Mouse (Mus musculus): ENCODE data around the gene Hs6st3. TPM values are rescaled to one million over a fixed set of nuclear protein-coding genes. Genes with fewer than 3 reads are reported as not detected.

The Hs6st3 gene
- polyA plus RNA-seq, 1 experiment from 2014 or later, result 1.4 TPM

GRCm38 (mm10) chr14:119725102-119725501 is 587.0 kb downstream of the Hs6st3 start:
- no peak overlapping the region for H3K4me3 ChIP-seq (ENCODE audit: low read depth, low read length)
- 54% methylated on average over 6 of the region's 6 CpGs for WGBS
- ATAC-seq (ENCODE audit: insufficient read depth), result no peak
- no peaks in the 10 kb centered on the region for H3K36me3 ChIP-seq (ENCODE audit: insufficient read depth)
- H3K4me2 ChIP-seq, result no peak overlapping the region
- no peak for TF ChIP-seq CTCF (IDR thresholded peaks at IDR 0.05; ENCODE audit: low read depth)
- no peaks in the 10 kb centered on the region for H3K27me3 ChIP-seq (ENCODE audit: insufficient read depth, low read length)
- no peaks in the 10 kb centered on the region for H3K9me3 ChIP-seq (ENCODE audit: low read depth, low read length)
- H3K27ac ChIP-seq (ENCODE audit: low read depth), result no peak overlapping the region
- H3K9ac ChIP-seq, result no peak overlapping the region
- no peak for DNase-seq
- no peaks in the 10 kb centered on the region for H3K4me1 ChIP-seq (ENCODE audit: insufficient read depth)

GRCm38 (mm10) chr14:119731436-119732080 is 593.4 kb downstream of the Hs6st3 start:
- H3K36me3 ChIP-seq (ENCODE audit: insufficient read depth), result no peaks in the 10 kb centered on the region
- no peaks in the 10 kb centered on the region for H3K27me3 ChIP-seq (ENCODE audit: insufficient read depth, low read length)
- no peak overlapping the region for H3K4me3 ChIP-seq (ENCODE audit: low read depth, low read length)
- no peak for TF ChIP-seq CTCF (IDR thresholded peaks at IDR 0.05; ENCODE audit: low read depth)
- WGBS, result 73% methylated on average over 7 of the region's 7 CpGs
- no peak for ATAC-seq (ENCODE audit: insufficient read depth)
- no peak overlapping the region for H3K9ac ChIP-seq
- no peak for DNase-seq
- H3K9me3 ChIP-seq (ENCODE audit: low read depth, low read length), result no peaks in the 10 kb centered on the region
- H3K27ac ChIP-seq (ENCODE audit: low read depth), result no peak overlapping the region
- H3K4me2 ChIP-seq, result no peak overlapping the region
- H3K4me1 ChIP-seq (ENCODE audit: insufficient read depth), result no peaks in the 10 kb centered on the region

- Histone ChIP-seq H3K4me1 (ENCODE audit: insufficient read depth) (no peaks in the 10 kb centered on the region), H3K27ac (ENCODE audit: low read depth) (no peak overlapping the region), H3K36me3 (ENCODE audit: insufficient read depth) (no peaks in the 10 kb centered on the region), H3K4me3 (ENCODE audit: low read depth, low read length) (no peak overlapping the region), H3K9ac (no peak overlapping the region), H3K9me3 (ENCODE audit: low read depth, low read length) (no peaks in the 10 kb centered on the region), H3K4me2 (no peak overlapping the region), H3K27me3 (ENCODE audit: insufficient read depth, low read length) (no peaks in the 10 kb centered on the region)
- no peak for TF ChIP-seq CTCF (IDR thresholded peaks at IDR 0.05; ENCODE audit: low read depth)
- ATAC-seq (ENCODE audit: insufficient read depth), result no peak
- DNase-seq, result no peak
- 86% methylated on average over 4 of the region's 4 CpGs for WGBS
Measured at GRCm38 (mm10) chr14:119732219-119732618, 594.1 kb downstream of the Hs6st3 start.

GRCm38 (mm10) chr14:119737408-119737961 is 599.3 kb downstream of the Hs6st3 start:
- Histone ChIP-seq H3K27ac (ENCODE audit: low read depth) (no peak overlapping the region), H3K4me3 (ENCODE audit: low read depth, low read length) (no peak overlapping the region), H3K4me2 (no peak overlapping the region), H3K4me1 (ENCODE audit: insufficient read depth) (no peaks in the 10 kb centered on the region), H3K36me3 (ENCODE audit: insufficient read depth) (no peaks in the 10 kb centered on the region), H3K27me3 (ENCODE audit: insufficient read depth, low read length) (no peaks in the 10 kb centered on the region), H3K9ac (no peak overlapping the region), H3K9me3 (ENCODE audit: low read depth, low read length) (no peaks in the 10 kb centered on the region)
- TF ChIP-seq CTCF (IDR thresholded peaks at IDR 0.05; ENCODE audit: low read depth), result no peak
- DNase-seq (no peak), ATAC-seq (ENCODE audit: insufficient read depth) (no peak)
- WGBS, result 85% methylated on average over 5 of the region's 5 CpGs

- 66% methylated on average over 1 of the region's 1 CpGs for WGBS
- TF ChIP-seq CTCF (IDR thresholded peaks at IDR 0.05; ENCODE audit: low read depth), result no peak
- H3K4me2 ChIP-seq, result no peak overlapping the region
- H3K9ac ChIP-seq, result no peak overlapping the region
- ATAC-seq (ENCODE audit: insufficient read depth) (no peak), DNase-seq (no peak)
- H3K36me3 ChIP-seq (ENCODE audit: insufficient read depth), result no peaks in the 10 kb centered on the region
- no peaks in the 10 kb centered on the region for H3K27me3 ChIP-seq (ENCODE audit: insufficient read depth, low read length)
- H3K4me3 ChIP-seq (ENCODE audit: low read depth, low read length), result no peak overlapping the region
- H3K27ac ChIP-seq (ENCODE audit: low read depth), result no peak overlapping the region
- no peaks in the 10 kb centered on the region for H3K9me3 ChIP-seq (ENCODE audit: low read depth, low read length)
- H3K4me1 ChIP-seq (ENCODE audit: insufficient read depth), result no peaks in the 10 kb centered on the region
Measured at GRCm38 (mm10) chr14:119741791-119742190, 603.6 kb downstream of the Hs6st3 start.

- DNase-seq (no peak), ATAC-seq (ENCODE audit: insufficient read depth) (no peak)
- Histone ChIP-seq H3K27me3 (ENCODE audit: insufficient read depth, low read length) (no peaks in the 10 kb centered on the region), H3K4me2 (no peak overlapping the region), H3K4me3 (ENCODE audit: low read depth, low read length) (no peak overlapping the region), H3K36me3 (ENCODE audit: insufficient read depth) (no peaks in the 10 kb centered on the region), H3K9me3 (ENCODE audit: low read depth, low read length) (no peaks in the 10 kb centered on the region), H3K4me1 (ENCODE audit: insufficient read depth) (no peaks in the 10 kb centered on the region), H3K9ac (no peak overlapping the region), H3K27ac (ENCODE audit: low read depth) (no peak overlapping the region)
- 85% methylated on average over 7 of the region's 7 CpGs for WGBS
- no peak for TF ChIP-seq CTCF (IDR thresholded peaks at IDR 0.05; ENCODE audit: low read depth)
Measured at GRCm38 (mm10) chr14:119761376-119761775, 623.2 kb downstream of the Hs6st3 start.

- no peaks in the 10 kb centered on the region for H3K27me3 ChIP-seq (ENCODE audit: insufficient read depth, low read length)
- no peaks in the 10 kb centered on the region for H3K9me3 ChIP-seq (ENCODE audit: low read depth, low read length)
- H3K9ac ChIP-seq, result no peak overlapping the region
- no peak for DNase-seq
- no peak for TF ChIP-seq CTCF (IDR thresholded peaks at IDR 0.05; ENCODE audit: low read depth)
- WGBS, result 55% methylated on average over 4 of the region's 4 CpGs
- no peak overlapping the region for H3K27ac ChIP-seq (ENCODE audit: low read depth)
- H3K4me2 ChIP-seq, result no peak overlapping the region
- no peaks in the 10 kb centered on the region for H3K4me1 ChIP-seq (ENCODE audit: insufficient read depth)
- no peaks in the 10 kb centered on the region for H3K36me3 ChIP-seq (ENCODE audit: insufficient read depth)
- no peak overlapping the region for H3K4me3 ChIP-seq (ENCODE audit: low read depth, low read length)
- ATAC-seq (ENCODE audit: insufficient read depth), result no peak
Measured at GRCm38 (mm10) chr14:119772040-119772439, 633.9 kb downstream of the Hs6st3 start.

All from lung, embryonic 14.5 days (tissue).